Mouse (Mus musculus) neural tube, embryonic 12.5 days (tissue): Measurements from ENCODE around the gene Fstl3. TPM values are rescaled to one million over a fixed set of nuclear protein-coding genes. Genes with fewer than 3 reads are reported as not detected.
A peak's percentile ranks its signal among the peaks of the same experiment; 100 is the strongest.

ENCODE experiments used
- ATAC-seq: fragments of 200-750 bp; cut with Nextera tagmentation; 2 replicates; pipeline ENCODE4 v1.8.0; 2017; ENCODE audit warnings: low read depth, mild to moderate bottlenecking, moderate TSS enrichment, moderate library complexity; ENCODE audit not compliant: low FRiP score
- H3K27ac ChIP-seq: fragments of 300-500 bp; sonication (generic); 2 replicates; pipeline ENCODE4 v1.5.1; 2016
- H3K27me3 ChIP-seq: fragments of 300-500 bp; sonication (generic); replicated peaks from 2 replicates; pipeline ENCODE4 v1.6.1; 2016; ENCODE audit warnings: mild to moderate bottlenecking
- H3K36me3 ChIP-seq: fragments of 300-500 bp; sonication (generic); 2 replicates; pipeline ENCODE4 v1.6.1; 2016; ENCODE audit warnings: mild to moderate bottlenecking
- H3K4me1 ChIP-seq: fragments of 300-500 bp; sonication (generic); 2 replicates; pipeline ENCODE4 v1.6.1; 2016
- H3K4me2 ChIP-seq: fragments of 300-500 bp; sonication (generic); replicated peaks from 2 replicates; pipeline ENCODE4 v1.6.1; 2016; ENCODE audit warnings: mild to moderate bottlenecking
- H3K4me3 ChIP-seq: fragments of 300-500 bp; sonication (generic); 2 replicates; pipeline ENCODE4 v1.5.1; 2016
- H3K9ac ChIP-seq: fragments of 300-500 bp; sonication (generic); 2 replicates; pipeline ENCODE4 v1.6.1; 2016; ENCODE audit warnings: mild to moderate bottlenecking
- H3K9me3 ChIP-seq: fragments of 300-500 bp; sonication (generic); 2 replicates; pipeline ENCODE4 v1.6.1; 2016; ENCODE audit warnings: mild to moderate bottlenecking
- WGBS: fragments of 180-500 bp; shearing (Covaris S2); methylation state at CpG from one replicate; pipeline ENCODE4 v1.1.7; 2016; 5-methylcytosine and 5-hydroxymethylcytosine counted together
- polyA plus RNA-seq: library from polyadenylated mRNA; unstranded; fragments of >200 nt; fragmentation: Nextera tagmentation; extraction: Ambion mirVana; gene quantifications from 2 replicates; pipeline ENCODE4 v1.2.1, GENCODE M21; 2016

Fstl3 gene
- polyA plus RNA-seq, 1 experiment from 2014 or later = 1.5 TPM

- H3K4me2 ChIP-seq = no peak overlapping the region
- peaks cover 45% of the 10 kb centered on the region for H3K36me3 ChIP-seq
- H3K27me3 ChIP-seq = no peaks in the 10 kb centered on the region
- H3K9ac ChIP-seq = no peak overlapping the region
- H3K4me1 ChIP-seq = peaks cover 67% of the 10 kb centered on the region
- WGBS = 92% methylated on average over 9 of the region's 9 CpGs
- H3K9me3 ChIP-seq = no peaks in the 10 kb centered on the region
- no peak overlapping the region for H3K27ac ChIP-seq
- no peak overlapping the region for H3K4me3 ChIP-seq
- no peak for ATAC-seq
Observed at GRCm38 (mm10) chr10:79806331-79806730, 29.3 kb downstream of the Fstl3 start.

DNA sequence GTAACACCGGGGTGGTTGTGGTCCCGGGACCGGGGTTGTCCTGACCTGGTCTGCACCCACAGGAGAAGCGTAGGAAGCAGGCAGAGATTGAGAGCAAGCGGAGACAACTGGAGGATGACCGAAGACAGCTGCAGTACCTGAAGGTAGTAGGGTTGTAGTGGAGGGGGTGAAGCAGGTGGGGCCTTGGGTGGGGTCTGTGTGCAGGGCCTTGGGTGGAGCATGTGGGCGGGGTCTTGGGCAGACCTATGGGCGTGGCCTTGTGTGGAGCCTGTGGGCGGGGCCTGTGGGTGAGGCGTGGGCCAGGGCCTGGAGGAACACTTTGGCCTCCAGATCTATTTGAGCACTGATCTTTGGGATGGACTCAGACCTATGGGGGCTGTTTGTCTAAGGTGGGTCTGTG lies 29.9 kb downstream of the Fstl3 start:
- H3K9ac ChIP-seq = 0 out of 2 replicates have a peak overlapping the region, but pooled peaks have one; percentile 8
- peaks cover 61% of the 10 kb centered on the region for H3K4me1 ChIP-seq
- H3K9me3 ChIP-seq = no peaks in the 10 kb centered on the region
- no peak for ATAC-seq
- WGBS = 84% methylated on average over 10 of the region's 10 CpGs
- H3K4me3 ChIP-seq = no peak overlapping the region
- H3K4me2 ChIP-seq = peak overlapping the region; percentile 9; the same call in 1 of the 2 replicates
- no peak overlapping the region; the same call in 1 of the 2 replicates for H3K27ac ChIP-seq
- H3K36me3 ChIP-seq = peaks cover 50% of the 10 kb centered on the region
- no peaks in the 10 kb centered on the region for H3K27me3 ChIP-seq

- 40% methylated on average over 11 of the region's 11 CpGs for WGBS
- no peak overlapping the region for H3K4me3 ChIP-seq
- peaks cover 53% of the 10 kb centered on the region for H3K4me1 ChIP-seq
- H3K9ac ChIP-seq = no peak overlapping the region
- H3K36me3 ChIP-seq = peaks cover 55% of the 10 kb centered on the region
- H3K27ac ChIP-seq = peak overlapping the region; percentile 68; the same call in 1 of the 2 replicates
- no peaks in the 10 kb centered on the region for H3K27me3 ChIP-seq
- peak overlapping the region; percentile 9; the same call in 1 of the 2 replicates for H3K4me2 ChIP-seq
- H3K9me3 ChIP-seq = no peaks in the 10 kb centered on the region
- no peak for ATAC-seq
Observed at GRCm38 (mm10) chr10:79807826-79808225, 30.8 kb downstream of the Fstl3 start.

DNA sequence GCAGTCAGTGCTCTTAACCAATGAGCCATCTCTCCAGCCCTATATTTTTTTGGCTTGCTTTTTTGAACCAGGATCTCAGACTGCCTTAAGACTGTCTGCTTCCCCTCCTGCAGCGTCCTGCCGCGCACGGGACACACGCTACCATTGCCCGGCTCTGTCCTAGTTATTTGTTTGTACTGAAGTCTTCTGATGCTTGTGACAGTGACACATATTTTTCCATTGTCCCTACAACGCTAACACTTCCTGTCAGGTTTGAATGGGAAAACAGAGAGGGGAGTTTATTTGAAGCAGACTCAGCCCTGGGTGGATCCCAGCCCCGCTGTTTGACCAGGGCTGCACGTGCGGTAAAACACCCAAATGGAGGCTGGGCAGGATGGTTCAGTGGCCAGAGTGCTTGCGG lies 31.7 kb downstream of the Fstl3 start:
- ATAC-seq = no peak
- Histone ChIP-seq H3K4me3 (no peak overlapping the region), H3K4me2 (no peak overlapping the region), H3K27me3 (no peaks in the 10 kb centered on the region), H3K9ac (no peak overlapping the region), H3K27ac (no peak overlapping the region), H3K9me3 (no peaks in the 10 kb centered on the region), H3K4me1 (peaks cover 44% of the 10 kb centered on the region), H3K36me3 (peaks cover 55% of the 10 kb centered on the region)
- 90% methylated on average over 11 of the region's 11 CpGs for WGBS

- Histone ChIP-seq H3K27ac (0 out of 2 replicates have a peak overlapping the region, but pooled peaks have one; percentile 0), H3K36me3 (peaks cover 72% of the 10 kb centered on the region), H3K4me1 (peaks cover 12% of the 10 kb centered on the region), H3K4me2 (no peak overlapping the region), H3K4me3 (no peak overlapping the region), H3K9ac (no peak overlapping the region), H3K9me3 (no peaks in the 10 kb centered on the region), H3K27me3 (no peaks in the 10 kb centered on the region)
- WGBS = 33% methylated on average over 15 of the region's 15 CpGs
- peak; percentile 46; the same call in 1 of the 2 replicates for ATAC-seq
Observed at GRCm38 (mm10) chr10:79811736-79812637, 34.9 kb downstream of the Fstl3 start.

GRCm38 (mm10) chr10:79814271-79814842 lies 37.3 kb downstream of the Fstl3 start:
- ATAC-seq = no peak
- H3K4me2 ChIP-seq = no peak overlapping the region
- H3K27me3 ChIP-seq = no peaks in the 10 kb centered on the region
- H3K9me3 ChIP-seq = no peaks in the 10 kb centered on the region
- WGBS = 84% methylated on average over 5 of the region's 5 CpGs
- H3K4me3 ChIP-seq = no peak overlapping the region
- H3K27ac ChIP-seq = no peak overlapping the region
- H3K36me3 ChIP-seq = peaks cover 64% of the 10 kb centered on the region
- no peak overlapping the region for H3K9ac ChIP-seq
- H3K4me1 ChIP-seq = no peaks in the 10 kb centered on the region

DNA sequence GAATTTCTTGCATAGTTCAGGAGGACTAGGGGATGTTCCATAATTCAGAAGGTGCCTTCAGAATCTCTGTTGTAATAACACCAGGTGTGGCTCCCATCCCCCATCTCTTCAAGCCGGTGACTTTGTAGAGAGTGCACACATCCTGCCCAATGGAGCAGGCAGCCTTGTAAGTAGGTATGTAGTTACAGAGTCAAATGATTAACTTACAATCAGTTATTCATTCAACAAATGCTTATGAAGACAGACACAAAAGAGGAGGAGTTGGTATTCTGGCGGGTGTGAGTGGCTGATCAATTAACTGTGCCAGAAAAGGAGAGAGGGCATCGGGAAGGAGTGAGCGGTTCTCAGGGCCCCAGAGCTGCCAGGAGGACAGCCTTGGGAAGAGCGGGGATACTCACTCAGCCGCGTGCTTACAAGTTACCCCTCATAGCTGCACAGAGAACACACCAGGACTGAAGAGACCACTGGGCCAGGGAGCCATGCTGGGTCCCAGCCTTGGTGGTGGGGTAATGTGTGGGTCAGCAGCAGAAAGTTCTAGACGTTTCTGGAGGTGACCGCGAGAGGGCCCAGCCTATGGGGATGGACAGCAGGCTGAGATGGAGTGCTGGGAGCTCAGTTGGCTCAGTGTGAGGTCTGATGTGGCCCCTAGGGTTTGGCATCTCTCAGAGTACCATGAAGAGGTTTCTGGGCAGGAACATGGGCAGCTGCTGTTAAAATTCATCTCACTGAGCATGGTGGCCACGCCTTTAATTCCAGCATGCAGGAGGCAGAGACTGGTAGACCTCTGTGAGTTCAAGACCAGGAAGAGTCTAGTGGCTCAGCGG lies 38.8 kb downstream of the Fstl3 start:
- Histone ChIP-seq H3K36me3 (peaks cover 63% of the 10 kb centered on the region), H3K27ac (no peak overlapping the region), H3K9ac (no peak overlapping the region), H3K9me3 (no peaks in the 10 kb centered on the region), H3K27me3 (no peaks in the 10 kb centered on the region), H3K4me3 (no peak overlapping the region), H3K4me2 (no peak overlapping the region), H3K4me1 (no peaks in the 10 kb centered on the region)
- WGBS = 88% methylated on average over 12 of the region's 12 CpGs
- no peak for ATAC-seq

GRCm38 (mm10) chr10:79817111-79817510 lies 40.0 kb downstream of the Fstl3 start:
- Histone ChIP-seq H3K27me3 (no peaks in the 10 kb centered on the region), H3K4me2 (no peak overlapping the region), H3K36me3 (peaks cover 60% of the 10 kb centered on the region), H3K4me1 (0 out of 2 replicates have a peak, but pooled peaks cover under 1% of the 10 kb centered on the region), H3K27ac (no peak overlapping the region), H3K9ac (no peak overlapping the region), H3K4me3 (no peak overlapping the region), H3K9me3 (no peaks in the 10 kb centered on the region)
- no peak for ATAC-seq
- 80% methylated on average over 2 of the region's 2 CpGs for WGBS

GRCm38 (mm10) chr10:79818225-79818624 lies 41.2 kb downstream of the Fstl3 start:
- H3K36me3 ChIP-seq = peaks cover 55% of the 10 kb centered on the region
- H3K4me2 ChIP-seq = no peak overlapping the region
- no peaks in the 10 kb centered on the region for H3K27me3 ChIP-seq
- peaks cover 12% of the 10 kb centered on the region; the same call in 1 of the 2 replicates for H3K4me1 ChIP-seq
- H3K9me3 ChIP-seq = no peaks in the 10 kb centered on the region
- 72% methylated on average over 4 of the region's 4 CpGs for WGBS
- no peak overlapping the region for H3K4me3 ChIP-seq
- no peak for ATAC-seq
- H3K27ac ChIP-seq = no peak overlapping the region
- no peak overlapping the region for H3K9ac ChIP-seq

GRCm38 (mm10) chr10:79819606-79820005 lies 42.5 kb downstream of the Fstl3 start:
- Histone ChIP-seq H3K27me3 (no peaks in the 10 kb centered on the region), H3K4me3 (no peak overlapping the region), H3K4me2 (no peak overlapping the region), H3K4me1 (peaks cover 12% of the 10 kb centered on the region; the same call in 1 of the 2 replicates), H3K9me3 (no peaks in the 10 kb centered on the region), H3K36me3 (peaks cover 55% of the 10 kb centered on the region), H3K27ac (no peak overlapping the region), H3K9ac (peak overlapping the region; percentile 26; the same call in 1 of the 2 replicates)
- no peak for ATAC-seq
- 92% methylated on average over 17 of the region's 17 CpGs for WGBS

- Histone ChIP-seq H3K36me3 (peaks cover 51% of the 10 kb centered on the region), H3K4me1 (peaks cover 12% of the 10 kb centered on the region; the same call in 1 of the 2 replicates), H3K4me3 (no peak overlapping the region), H3K4me2 (no peak overlapping the region), H3K27ac (no peak overlapping the region), H3K9ac (no peak overlapping the region), H3K27me3 (no peaks in the 10 kb centered on the region), H3K9me3 (no peaks in the 10 kb centered on the region)
- no peak for ATAC-seq
- 85% methylated on average over 8 of the region's 8 CpGs for WGBS
Observed at GRCm38 (mm10) chr10:79820277-79820676, 43.2 kb downstream of the Fstl3 start.

- WGBS = 68% methylated on average over 11 of the region's 11 CpGs
- H3K36me3 ChIP-seq = peaks cover 46% of the 10 kb centered on the region
Observed at GRCm38 (mm10) chr10:79820782-79821181, 43.7 kb downstream of the Fstl3 start, which contains the start of gene Misp. Misp (plus strand) TSS chr10:79820989.

More at GRCm38 (mm10) chr10:79820782-79821181, 43.7 kb downstream of the Fstl3 start, which contains the start of gene Misp:
- H3K27ac ChIP-seq = no peak within 1 kb of the TSS
- H3K4me2 ChIP-seq = no peak within 1 kb of the TSS
- H3K9ac ChIP-seq = no peak within 1 kb of the TSS
- no peaks in the 10 kb centered on the region for H3K9me3 ChIP-seq
- no peak within 1 kb of the TSS for H3K4me3 ChIP-seq
- no peak for ATAC-seq
- peaks cover 12% of the 10 kb centered on the region; the same call in 1 of the 2 replicates for H3K4me1 ChIP-seq
- H3K27me3 ChIP-seq = no peaks in the 10 kb centered on the region
